Mouse (Mus musculus) midbrain, embryonic 11.5 days (tissue): ENCODE results near the gene Usp53. TPM values are rescaled to one million over a fixed set of nuclear protein-coding genes. Genes with fewer than 3 reads are reported as not detected.

Experiments
- ATAC-seq: fragments of 200-750 bp; cut with Nextera tagmentation; 2 replicates; pipeline ENCODE4 v1.8.0; 2017; ENCODE audit warnings: moderate TSS enrichment, moderate library complexity; ENCODE audit not compliant: low FRiP score
- DNase-seq: peaks from one replicate; pipeline ENCODE4 v3.0.0; 2015; ENCODE audit warnings: low spot score; ENCODE audit errors: missing footprints
- H3K27ac ChIP-seq: fragments of 300-500 bp; sonication (generic); 2 replicates; pipeline ENCODE4 v1.5.1; 2014; ENCODE audit warnings: low read depth, low read length
- H3K27me3 ChIP-seq: fragments of 300-500 bp; sonication (generic); 2 replicates; pipeline ENCODE4 v1.6.1; 2014; ENCODE audit warnings: mild to moderate bottlenecking, low read length, moderate library complexity, mixed read lengths; ENCODE audit not compliant: control insufficient read depth, insufficient read depth
- H3K36me3 ChIP-seq: fragments of 300-500 bp; sonication (generic); 2 replicates; pipeline ENCODE4 v1.6.1; 2014; ENCODE audit warnings: mild to moderate bottlenecking, low read length, moderate library complexity, mixed read lengths; ENCODE audit not compliant: control insufficient read depth, insufficient read depth
- H3K4me1 ChIP-seq: fragments of 300-500 bp; sonication (generic); 2 replicates; pipeline ENCODE4 v1.6.1; 2014; ENCODE audit warnings: low read length; ENCODE audit not compliant: control insufficient read depth, insufficient read depth
- H3K4me2 ChIP-seq: fragments of 300-500 bp; sonication (generic); 2 replicates; pipeline ENCODE4 v1.6.1; 2014; ENCODE audit warnings: mild to moderate bottlenecking, moderate library complexity
- H3K4me3 ChIP-seq: fragments of 300-500 bp; sonication (generic); 2 replicates; pipeline ENCODE4 v1.5.1; 2014; ENCODE audit warnings: low read depth, low read length
- H3K9ac ChIP-seq: fragments of 300-500 bp; sonication (generic); 2 replicates; pipeline ENCODE4 v1.6.1; 2014; ENCODE audit warnings: low read length
- H3K9me3 ChIP-seq: fragments of 300-500 bp; sonication (generic); 2 replicates; pipeline ENCODE4 v1.6.1; 2016; ENCODE audit warnings: low read length; ENCODE audit not compliant: control insufficient read depth
- WGBS: fragments of 180-500 bp; shearing (Covaris S2); extraction: QIAGEN DNeasy Blood & Tissue Kit; methylation state at CpG from one replicate; pipeline ENCODE4 v1.1.7; 2014; 5-methylcytosine and 5-hydroxymethylcytosine counted together
- polyA plus RNA-seq: library from polyadenylated mRNA; unstranded; fragments of >200 nt; fragmentation: Nextera tagmentation; extraction: Ambion mirVana; gene quantifications from 2 replicates; pipeline ENCODE4 v1.2.1, GENCODE M21; 2014

Gene Usp53
- 3.4 and 3.7 TPM in 2 replicates for polyA plus RNA-seq

- Histone ChIP-seq H3K9me3 (no peaks in the 10 kb centered on the region), H3K36me3 (no peaks in the 10 kb centered on the region), H3K4me2 (peak within 1 kb of the TSS; percentile 68), H3K27me3 (no peaks in the 10 kb centered on the region), H3K4me1 (no peaks in the 10 kb centered on the region), H3K4me3 (peak within 1 kb of the TSS; percentile 59), H3K9ac (peak within 1 kb of the TSS; percentile 94), H3K27ac (peak within 1 kb of the TSS; percentile 75)
- ATAC-seq = peak; percentile 98
- DNase-seq = peak; percentile 99
- WGBS = under 1% methylated on average over 89 of the region's 94 CpGs
Observed at GRCm38 (mm10) chr3:122984249-122985182, at the start of gene Usp53. Gene Usp53 (minus strand): TSS chr3:122984510.

- no peak for ATAC-seq
- WGBS = 83% methylated on average over 8 of the region's 8 CpGs
Observed at GRCm38 (mm10) chr3:123033804-123034203, 49.5 kb upstream of the Usp53 start.

GRCm38 (mm10) chr3:123025634-123026033 is 41.3 kb upstream of the Usp53 start:
- ATAC-seq (no peak), DNase-seq (no peak)
- Histone ChIP-seq H3K4me3 (no peak overlapping the region), H3K9me3 (no peaks in the 10 kb centered on the region), H3K4me2 (no peak overlapping the region), H3K36me3 (no peaks in the 10 kb centered on the region), H3K27me3 (no peaks in the 10 kb centered on the region), H3K9ac (no peak overlapping the region), H3K27ac (no peak overlapping the region), H3K4me1 (no peaks in the 10 kb centered on the region)
- 73% methylated on average over 3 of the region's 3 CpGs for WGBS

More at GRCm38 (mm10) chr3:123033804-123034203, 49.5 kb upstream of the Usp53 start:
- H3K36me3 ChIP-seq = no peaks in the 10 kb centered on the region
- H3K4me3 ChIP-seq = no peak overlapping the region
- no peak overlapping the region for H3K9ac ChIP-seq
- no peaks in the 10 kb centered on the region for H3K4me1 ChIP-seq
- no peak overlapping the region for H3K4me2 ChIP-seq
- DNase-seq = no peak
- H3K9me3 ChIP-seq = no peaks in the 10 kb centered on the region
- no peaks in the 10 kb centered on the region for H3K27me3 ChIP-seq
- no peak overlapping the region for H3K27ac ChIP-seq

GRCm38 (mm10) chr3:123024496-123025234 is 40.4 kb upstream of the Usp53 start:
- Histone ChIP-seq H3K9me3 (no peaks in the 10 kb centered on the region), H3K9ac (no peak overlapping the region), H3K27ac (no peak overlapping the region), H3K36me3 (no peaks in the 10 kb centered on the region), H3K4me2 (no peak overlapping the region), H3K27me3 (no peaks in the 10 kb centered on the region), H3K4me3 (no peak overlapping the region), H3K4me1 (no peaks in the 10 kb centered on the region)
- no peak for ATAC-seq
- 85% methylated on average over 9 of the region's 9 CpGs for WGBS
- DNase-seq = no peak

- no peaks in the 10 kb centered on the region for H3K9me3 ChIP-seq
- no peak for ATAC-seq
- WGBS = 88% methylated on average over 2 of the region's 2 CpGs
Observed at GRCm38 (mm10) chr3:123018792-123019191, 34.5 kb upstream of the Usp53 start.

GRCm38 (mm10) chr3:123013476-123013875 is 29.2 kb upstream of the Usp53 start:
- Histone ChIP-seq H3K27ac (no peak overlapping the region), H3K4me1 (no peaks in the 10 kb centered on the region), H3K36me3 (no peaks in the 10 kb centered on the region), H3K4me3 (no peak overlapping the region), H3K4me2 (no peak overlapping the region), H3K9ac (no peak overlapping the region), H3K27me3 (no peaks in the 10 kb centered on the region), H3K9me3 (no peaks in the 10 kb centered on the region)
- WGBS = 88% methylated on average over 14 of the region's 14 CpGs
- no peak for DNase-seq
- no peak for ATAC-seq

More at GRCm38 (mm10) chr3:123018792-123019191, 34.5 kb upstream of the Usp53 start:
- Histone ChIP-seq H3K27ac (no peak overlapping the region), H3K36me3 (no peaks in the 10 kb centered on the region), H3K4me3 (no peak overlapping the region), H3K4me2 (no peak overlapping the region), H3K9ac (no peak overlapping the region), H3K4me1 (no peaks in the 10 kb centered on the region), H3K27me3 (no peaks in the 10 kb centered on the region)
- DNase-seq = no peak

- H3K27me3 ChIP-seq = no peaks in the 10 kb centered on the region
- no peaks in the 10 kb centered on the region for H3K9me3 ChIP-seq
- no peak overlapping the region for H3K4me3 ChIP-seq
- no peak overlapping the region for H3K27ac ChIP-seq
- H3K9ac ChIP-seq = no peak overlapping the region
- H3K4me1 ChIP-seq = no peaks in the 10 kb centered on the region
- ATAC-seq (no peak), DNase-seq (no peak)
- H3K36me3 ChIP-seq = no peaks in the 10 kb centered on the region
- no peak overlapping the region for H3K4me2 ChIP-seq
- 45% methylated on average over 6 of the region's 6 CpGs for WGBS
Observed at GRCm38 (mm10) chr3:123009417-123009816, 25.1 kb upstream of the Usp53 start.

GRCm38 (mm10) chr3:123007386-123007785 is 23.1 kb upstream of the Usp53 start:
- DNase-seq (no peak), ATAC-seq (no peak)
- WGBS = 82% methylated on average over 10 of the region's 10 CpGs
- Histone ChIP-seq H3K9me3 (no peaks in the 10 kb centered on the region), H3K4me2 (no peak overlapping the region), H3K4me1 (no peaks in the 10 kb centered on the region), H3K27ac (no peak overlapping the region), H3K36me3 (no peaks in the 10 kb centered on the region), H3K4me3 (no peak overlapping the region), H3K27me3 (no peaks in the 10 kb centered on the region), H3K9ac (no peak overlapping the region)

GRCm38 (mm10) chr3:123001053-123001452 is 16.7 kb upstream of the Usp53 start:
- Histone ChIP-seq H3K4me3 (no peak overlapping the region), H3K27ac (no peak overlapping the region), H3K4me1 (no peaks in the 10 kb centered on the region), H3K36me3 (no peaks in the 10 kb centered on the region), H3K9me3 (no peaks in the 10 kb centered on the region), H3K4me2 (no peak overlapping the region), H3K9ac (no peak overlapping the region), H3K27me3 (no peaks in the 10 kb centered on the region)
- DNase-seq (no peak), ATAC-seq (no peak)
- 63% methylated on average over 3 of the region's 3 CpGs for WGBS
